Mouse (Mus musculus) heart, postnatal 14 days (tissue): ENCODE measurements around the gene Zbtb42. TPM values are rescaled to one million over a fixed set of nuclear protein-coding genes. Genes with fewer than 3 reads are reported as not detected.
A peak's percentile ranks its signal among the peaks of the same experiment; 100 is the strongest.

Source experiments
- DNase-seq, 2 experiments: peaks; one replicate each; pipeline ENCODE4 v3.0.0; 2021 to 2022
- intact Hi-C: fragments of 180-260 bp; cut with DNase I; formaldehyde crosslinking; loops from one replicate; pipeline ENCODE4 v1.15.1; 2025
- total RNA-seq, 2 experiments: library from RNA; stranded (reverse); gene quantifications; 2 replicates each; pipeline ENCODE4 v1.2.3; 2021

The Zbtb42 gene
- total RNA-seq, 2 experiments from 2014 or later, result 5.8 to 7.2 TPM

- intact Hi-C loops, result loop anchor here (2.0 kb wide), 1 partner anchor 15 kb away; no protein-coding TSS in a partner anchor
- DNase-seq, result no peak
Measured at GRCm38 (mm10) chr12:112677943-112678554, 579 bp upstream of the Zbtb42 start.

GRCm38 (mm10) chr12:112679027-112679996, 684 bp downstream of the Zbtb42 start:
- peak; percentile 34 to 52 for DNase-seq
- intact Hi-C loops, result loop anchor here (2.0 kb wide), 1 partner anchor 13 kb away; no protein-coding TSS in a partner anchor

- intact Hi-C loops, result no loop called here
- no peak for DNase-seq
Measured at GRCm38 (mm10) chr12:112683351-112683750, 4.7 kb downstream of the Zbtb42 start.

GRCm38 (mm10) chr12:112688458-112688857, 9.8 kb downstream of the Zbtb42 start:
- DNase-seq, result no peak
- intact Hi-C loops, result no loop called here

GRCm38 (mm10) chr12:112693185-112694126, 14.8 kb downstream of the Zbtb42 start:
- DNase-seq, result peak; percentile 98
- intact Hi-C loops, result loop anchor here (2.0 kb wide), 1 partner anchor 15 kb away; the partner anchor contains the start of gene Zbtb42

GRCm38 (mm10) chr12:112694127-112694475, 15.5 kb downstream of the Zbtb42 start:
- intact Hi-C loops, result no loop called here
- DNase-seq, result no peak

GRCm38 (mm10) chr12:112696806-112697425, 18.3 kb downstream of the Zbtb42 start:
- intact Hi-C loops, result no loop called here
- no peak for DNase-seq

GRCm38 (mm10) chr12:112700522-112700921, 21.9 kb downstream of the Zbtb42 start:
- no peak for DNase-seq
- intact Hi-C loops, result no loop called here

GRCm38 (mm10) chr12:112702374-112703320, 24.0 kb downstream of the Zbtb42 start:
- DNase-seq, result no peak
- intact Hi-C loops, result no loop called here

- intact Hi-C loops, result loop anchor here (1.0 to 5.0 kb wide), 3 partner anchors 46 to 155 kb away; no protein-coding TSS in a partner anchor
- DNase-seq, result peak; percentile 92 to 97
Measured at GRCm38 (mm10) chr12:112706704-112707572, 28.3 kb downstream of the Zbtb42 start.

- intact Hi-C loops, result loop anchor here (1.0 to 5.0 kb wide), 3 partner anchors 47 to 155 kb away; no protein-coding TSS in a partner anchor
- no peak for DNase-seq
Measured at GRCm38 (mm10) chr12:112707573-112707869, 28.9 kb downstream of the Zbtb42 start.

- intact Hi-C loops, result no loop called here
- DNase-seq, result peak in 1 of 2 experiments; percentile 44
Measured at GRCm38 (mm10) chr12:112713984-112714383, 35.4 kb downstream of the Zbtb42 start.

- DNase-seq, result peak; percentile 41 to 63
- intact Hi-C loops, result no loop called here
Measured at GRCm38 (mm10) chr12:112717140-112717539, 38.5 kb downstream of the Zbtb42 start.

- intact Hi-C loops, result no loop called here
- DNase-seq, result no peak
Measured at GRCm38 (mm10) chr12:112718995-112719394, 40.4 kb downstream of the Zbtb42 start.

- intact Hi-C loops, result no loop called here
- no peak for DNase-seq
Measured at GRCm38 (mm10) chr12:112720216-112720615, 41.6 kb downstream of the Zbtb42 start, which contains the start of gene Cep170b. TSS of gene Cep170b (plus strand) at chr12:112720455.

GRCm38 (mm10) chr12:112720890-112721423, 42.3 kb downstream of the Zbtb42 start:
- no peak for DNase-seq
- intact Hi-C loops, result no loop called here

GRCm38 (mm10) chr12:112721424-112722239, 43.0 kb downstream of the Zbtb42 start:
- DNase-seq, result peak; percentile 37 to 55
- intact Hi-C loops, result no loop called here
